ENCODE assay signal across 8 mouse cellular contexts in genomic region chr4:116506886-116507424, GRCm38 (mm10). TPM values are rescaled to one million over a fixed set of nuclear protein-coding genes. Genes with fewer than 3 reads are reported as not detected.
A peak's percentile ranks its signal among the peaks of the same experiment; 100 is the strongest.
DNase-seq lines count a peak whose midpoint lies in the region; ATAC-seq and TF ChIP-seq lines count a peak whose summit lies in the region.

No protein-coding gene starts in this region.

- peak overlapping the region; percentile 54 for H3K4me2 ChIP-seq in forebrain, postnatal 0 days (ENCODE audit: low read depth)
- H3K4me2 ChIP-seq in liver, embryonic 12.5 days: peak overlapping the region; percentile 77

- WGBS in forebrain, postnatal 0 days: 25% methylated on average over 11 of the region's 11 CpGs
- 21% methylated on average over 11 of the region's 11 CpGs for WGBS in liver, embryonic 12.5 days (ENCODE audit: insufficient replicate concordance)

- H3K9me3 ChIP-seq in forebrain, postnatal 0 days (ENCODE audit: low read length): no peaks in the 10 kb centered on the region
- no peaks in the 10 kb centered on the region for H3K9me3 ChIP-seq in liver, embryonic 12.5 days (replicated peaks)

- H3K4me3 ChIP-seq in bone marrow macrophage, adult 2 months (ENCODE audit: insufficient read depth, low read length): peak overlapping the region; percentile 63
- H3K4me3 ChIP-seq in forebrain, postnatal 0 days (ENCODE audit: low read depth, low read length): peak overlapping the region; percentile 56
- H3K4me3 ChIP-seq in liver, embryonic 12.5 days: peak overlapping the region; percentile 77

- TF ChIP-seq CTCF in bone marrow macrophage, adult 2 months (IDR thresholded peaks at IDR 0.05; ENCODE audit: low read depth, low read length): no peak
- no peak for TF ChIP-seq CTCF in forebrain, postnatal 0 days (IDR thresholded peaks at IDR 0.05; ENCODE audit: low read depth)

- H3K27ac ChIP-seq in bone marrow macrophage, adult 2 months (ENCODE audit: insufficient read depth, low read depth, low read length): peak overlapping the region; percentile 49
- H3K27ac ChIP-seq in forebrain, postnatal 0 days (ENCODE audit: low read depth, low read length): peak overlapping the region; percentile 84
- H3K27ac ChIP-seq in liver, embryonic 12.5 days: peak overlapping the region; percentile 73

- DNase-seq in left cerebral cortex, adult 8-10 months (ENCODE audit: low spot score in 2 of 2): peak; percentile 3 to 14
- no peak for DNase-seq in left cerebral cortex, postnatal 14 days (ENCODE audit: low spot score in 2 of 2)
- DNase-seq in forebrain, postnatal 0 days: no peak
- DNase-seq in frontal cortex, postnatal 36 days (ENCODE audit: low spot score in 2 of 2): no peak
- no peak for DNase-seq in B cell, adult 2 months
- DNase-seq in gastrocnemius, postnatal 25 days: no peak

- no peaks in the 10 kb centered on the region for H3K36me3 ChIP-seq in forebrain, postnatal 0 days (ENCODE audit: insufficient read depth)
- peaks cover 15% of the 10 kb centered on the region for H3K36me3 ChIP-seq in liver, embryonic 12.5 days

- peak; percentile 6; the same call in 1 of the 2 replicates for ATAC-seq in forebrain, postnatal 0 days
- peak; percentile 36 for ATAC-seq in liver, embryonic 12.5 days

- 0 out of 2 replicates have a peak, but pooled peaks have one; percentile 54 for TF ChIP-seq POLR2A in bone marrow macrophage, adult 2 months (IDR thresholded peaks at IDR 0.05; ENCODE audit: borderline replicate concordance, low read depth, low read length)

- H3K27me3 ChIP-seq in forebrain, postnatal 0 days (ENCODE audit: insufficient read depth, low read length): no peaks in the 10 kb centered on the region
- H3K27me3 ChIP-seq in liver, embryonic 12.5 days (replicated peaks): no peaks in the 10 kb centered on the region

- H3K4me1 ChIP-seq in bone marrow macrophage, adult 2 months (ENCODE audit: control insufficient read depth, insufficient read depth, low read length): peaks cover 8% of the 10 kb centered on the region
- H3K4me1 ChIP-seq in forebrain, postnatal 0 days (ENCODE audit: insufficient read depth): peaks cover 14% of the 10 kb centered on the region; the same call in 1 of the 2 replicates
- peaks cover 27% of the 10 kb centered on the region for H3K4me1 ChIP-seq in liver, embryonic 12.5 days

- intact Hi-C loops in left cerebral cortex, postnatal 14 days (cut with DNase I): loop anchor here (5.0 kb wide), 1 partner anchor 45 kb away; the partner anchor contains the start of gene Mast2

- H3K9ac ChIP-seq in forebrain, postnatal 0 days: peak overlapping the region; percentile 71
- H3K9ac ChIP-seq in liver, embryonic 12.5 days: peak overlapping the region; percentile 89

RNA-seq across cellular contexts. Expression of gene Ipp, which starts 0.4 kb away (rescaled TPM):
- 10 to 100 TPM; 19.2 to 21.3 (median 20.1) TPM for total RNA-seq in left cerebral cortex, adult 8-10 months (2022)
- total RNA-seq in left cerebral cortex, postnatal 14 days (2021): 10 to 100 TPM; 18.5 to 19.9 TPM
- polyA plus RNA-seq in bone marrow macrophage, adult 2 months (2012; ENCODE audit: insufficient read depth, insufficient read length, missing spikeins): 3.3 and 3.6 TPM in 2 replicates
- total RNA-seq in forebrain, postnatal 0 days (2014; rRNA removed): 6.6 and 8.4 TPM in 2 replicates
- 8.7 and 12.4 TPM in 2 replicates for polyA plus RNA-seq in forebrain, postnatal 0 days (2015; fragmentation: Nextera tagmentation; extraction: Ambion mirVana)
- 17.8 and 18.0 TPM in 2 replicates for polyA plus RNA-seq in liver, embryonic 12.5 days (2016; fragmentation: Nextera tagmentation; extraction: Ambion mirVana)
- total RNA-seq in gastrocnemius, postnatal 25 days (2021): 10 to 100 TPM; 11.0 to 14.6 TPM

RNA-seq across cellular contexts. Expression of gene Mast2, which starts 43.0 kb away (rescaled TPM):
- 100 to 1,000 TPM in 1 of 4 experiments, 10 to 100 TPM in 3; 87.3 to 111 (median 97.4) TPM for total RNA-seq in left cerebral cortex, adult 8-10 months (2022)
- 10 to 100 TPM; 93.4 to 95.0 TPM for total RNA-seq in left cerebral cortex, postnatal 14 days (2021)
- 17.5 and 21.9 TPM in 2 replicates for polyA plus RNA-seq in bone marrow macrophage, adult 2 months (2012; ENCODE audit: insufficient read depth, insufficient read length, missing spikeins)
- total RNA-seq in forebrain, postnatal 0 days (2014; rRNA removed): 73.6 and 95.1 TPM in 2 replicates
- 25.7 and 36.2 TPM in 2 replicates for polyA plus RNA-seq in forebrain, postnatal 0 days (2015; fragmentation: Nextera tagmentation; extraction: Ambion mirVana)
- polyA plus RNA-seq in liver, embryonic 12.5 days (2016; fragmentation: Nextera tagmentation; extraction: Ambion mirVana): 13.9 and 14.2 TPM in 2 replicates
- 10 to 100 TPM; 76.6 to 83.8 TPM for total RNA-seq in gastrocnemius, postnatal 25 days (2021)

RNA-seq across cellular contexts. Expression of gene Tmem69, which starts 48.8 kb away (rescaled TPM):
- total RNA-seq in left cerebral cortex, adult 8-10 months (2022): 10 to 100 TPM; 10.1 to 12.8 (median 12.0) TPM
- 10 to 100 TPM; 10.2 to 11.3 TPM for total RNA-seq in left cerebral cortex, postnatal 14 days (2021)
- 16.7 and 18.5 TPM in 2 replicates for polyA plus RNA-seq in bone marrow macrophage, adult 2 months (2012; ENCODE audit: insufficient read depth, insufficient read length, missing spikeins)
- 9.1 and 12.9 TPM in 2 replicates for total RNA-seq in forebrain, postnatal 0 days (2014; rRNA removed)
- polyA plus RNA-seq in forebrain, postnatal 0 days (2015; fragmentation: Nextera tagmentation; extraction: Ambion mirVana): 19.3 and 19.9 TPM in 2 replicates
- 34.6 and 39.3 TPM in 2 replicates for polyA plus RNA-seq in liver, embryonic 12.5 days (2016; fragmentation: Nextera tagmentation; extraction: Ambion mirVana)
- total RNA-seq in gastrocnemius, postnatal 25 days (2021): 10 to 100 TPM; 14.1 to 18.7 TPM

RNA-seq across cellular contexts. Expression of gene Gpbp1l1, which starts 50.5 kb away (rescaled TPM):
- 10 to 100 TPM; 40.2 to 57.7 (median 48.3) TPM for total RNA-seq in left cerebral cortex, adult 8-10 months (2022)
- total RNA-seq in left cerebral cortex, postnatal 14 days (2021): 10 to 100 TPM; 31.9 to 35.6 TPM
- polyA plus RNA-seq in bone marrow macrophage, adult 2 months (2012; ENCODE audit: insufficient read depth, insufficient read length, missing spikeins): 59.5 and 64.7 TPM in 2 replicates
- total RNA-seq in forebrain, postnatal 0 days (2014; rRNA removed): 39.6 and 47.5 TPM in 2 replicates
- 10.9 and 14.7 TPM in 2 replicates for polyA plus RNA-seq in forebrain, postnatal 0 days (2015; fragmentation: Nextera tagmentation; extraction: Ambion mirVana)
- 19.0 and 19.4 TPM in 2 replicates for polyA plus RNA-seq in liver, embryonic 12.5 days (2016; fragmentation: Nextera tagmentation; extraction: Ambion mirVana)
- 10 to 100 TPM; 28.0 to 28.3 TPM for total RNA-seq in gastrocnemius, postnatal 25 days (2021)

Comparison
In these comparisons a context has a peak if more than half of its experiments do, and no peak if none do; other contexts are left out.
1. DNase-seq: peak in left cerebral cortex, adult 8-10 months (2 of 2); none in left cerebral cortex, postnatal 14 days (0 of 2), forebrain, postnatal 0 days (single experiment), frontal cortex, postnatal 36 days (0 of 2), B cell, adult 2 months (0 of 2) and gastrocnemius, postnatal 25 days (single experiment).
2. Peak in every context shown above with its lines, with median percentiles within 50 percentile points of each other: H3K27ac ChIP-seq and H3K4me3 ChIP-seq.